Mouse (Mus musculus) G1E (cell line): ENCODE measurements at regions not wholly inside any gene's neighbourhood (a gene's known extent, or its start where the extent isn't known, plus 50 kb on each side); places are given as distances from the start of the nearest gene placed in this dataset.

Experiments
- ATAC-seq: 2 replicates; pipeline ENCODE4 v1.8.0; 2016; ENCODE audit warnings: mild to moderate bottlenecking; ENCODE audit not compliant: insufficient number of reproducible peaks, poor library complexity, low FRiP score, severe bottlenecking; ENCODE audit errors: extremely low read depth
- DNase-seq: peaks from one replicate; pipeline ENCODE4 v3.0.0; 2012; ENCODE audit warnings: low spot score
- H3K27me3 ChIP-seq: 2 replicates; pipeline ENCODE4 v1.6.1; 2012; ENCODE audit warnings: mild to moderate bottlenecking, low read length, inconsistent platforms; ENCODE audit not compliant: insufficient read depth
- H3K36me3 ChIP-seq: replicated peaks from 2 replicates; pipeline ENCODE3; 2012; ENCODE audit warnings: mild to moderate bottlenecking, inconsistent platforms
- H3K4me1 ChIP-seq: 2 replicates; pipeline ENCODE4 v1.6.1; 2012; ENCODE audit warnings: low read depth, low read length, inconsistent platforms, mixed read lengths; ENCODE audit not compliant: insufficient read depth
- H3K4me3 ChIP-seq: 2 replicates; pipeline ENCODE4 v1.5.1; 2012; ENCODE audit warnings: low read depth, mild to moderate bottlenecking, inconsistent platforms, low read length, moderate library complexity, mixed read lengths
- H3K9me3 ChIP-seq: replicated peaks from 2 replicates; pipeline ENCODE4 v1.6.1; 2012; ENCODE audit warnings: inconsistent platforms
- CTCF ChIP-seq: IDR thresholded peaks from 2 replicates; pipeline ENCODE4 v1.5.1; 2012; ENCODE audit warnings: low read depth, low read length, inconsistent platforms, mixed read lengths
- GATA1 ChIP-seq: IDR thresholded peaks from 2 replicates; pipeline ENCODE4 v1.6.1; 2012; ENCODE audit warnings: borderline replicate concordance, low read length, inconsistent platforms, mixed read lengths
- GATA2 ChIP-seq: IDR thresholded peaks from 2 replicates; pipeline ENCODE4 v1.6.1; 2012; ENCODE audit warnings: low read depth, low read length, inconsistent platforms, borderline replicate concordance
- POLR2AphosphoS5 ChIP-seq: IDR thresholded peaks from 2 replicates; pipeline ENCODE4 v1.6.1; 2012; ENCODE audit warnings: low read depth, low read length, inconsistent platforms; ENCODE audit not compliant: insufficient replicate concordance
- TAL1 ChIP-seq: conservative IDR thresholded peaks from 2 replicates; pipeline ENCODE4 v1.6.1; 2012; ENCODE audit warnings: low read depth, low read length, inconsistent platforms, mixed read lengths

DNA sequence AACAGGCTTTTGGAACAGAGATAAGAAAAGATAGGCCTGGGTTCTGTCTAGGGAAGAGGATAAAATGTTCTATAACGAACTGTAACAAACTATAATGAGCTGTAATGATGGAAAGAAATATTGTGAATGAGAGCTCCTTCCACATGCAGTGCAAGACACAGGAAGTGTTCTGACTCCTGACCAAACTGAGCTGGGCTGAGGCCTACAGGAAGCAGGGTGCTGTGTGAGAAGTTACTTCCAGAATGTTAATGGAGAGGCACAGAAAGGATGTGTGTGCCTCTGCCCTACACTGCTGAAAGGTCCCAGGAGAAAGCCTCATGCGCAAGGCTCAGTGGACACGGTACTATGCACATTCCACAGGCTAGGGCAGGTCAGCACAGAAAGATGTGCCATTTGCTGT lies 80.8 kb downstream of the Gm12728 start:
- TF ChIP-seq GATA1 (no peak), CTCF (no peak), TAL1 (no peak), GATA2 (no peak), POLR2AphosphoS5 (no peak)
- no peaks in the 10 kb centered on the region for H3K36me3 ChIP-seq
- ATAC-seq (no peak), DNase-seq (no peak)
- no peaks in the 10 kb centered on the region for H3K4me1 ChIP-seq
- no peak overlapping the region for H3K4me3 ChIP-seq
- H3K27me3 ChIP-seq = no peaks in the 10 kb centered on the region
- H3K9me3 ChIP-seq = peaks cover 21% of the 10 kb centered on the region

DNA sequence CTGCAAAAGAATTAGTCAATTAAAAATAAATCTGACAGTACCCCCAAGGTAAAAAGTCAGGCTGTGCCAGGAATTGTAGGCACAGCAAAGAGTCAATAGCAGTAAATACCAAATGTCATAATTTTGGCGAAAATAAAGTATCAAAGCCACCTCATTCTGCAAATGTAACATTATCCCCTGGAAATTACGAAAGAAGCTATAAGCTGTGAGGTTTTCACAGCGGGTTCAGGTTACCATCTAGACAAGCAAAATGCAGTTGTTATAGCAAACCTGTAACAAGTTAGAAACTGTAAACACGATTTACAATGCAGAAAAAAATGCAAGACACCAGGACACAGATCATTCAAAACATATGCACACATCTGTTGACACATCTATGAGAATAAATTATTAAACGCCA lies 87.6 kb downstream of the Gm12728 start:
- no peaks in the 10 kb centered on the region for H3K36me3 ChIP-seq
- ATAC-seq (no peak), DNase-seq (no peak)
- TF ChIP-seq CTCF = no peak
- no peak for TF ChIP-seq GATA2
- no peak for TF ChIP-seq GATA1
- TF ChIP-seq POLR2AphosphoS5 = no peak
- no peak for TF ChIP-seq TAL1
- no peak overlapping the region for H3K4me3 ChIP-seq
- H3K27me3 ChIP-seq = no peaks in the 10 kb centered on the region
- H3K9me3 ChIP-seq = peaks cover 39% of the 10 kb centered on the region
- H3K4me1 ChIP-seq = no peaks in the 10 kb centered on the region

DNA sequence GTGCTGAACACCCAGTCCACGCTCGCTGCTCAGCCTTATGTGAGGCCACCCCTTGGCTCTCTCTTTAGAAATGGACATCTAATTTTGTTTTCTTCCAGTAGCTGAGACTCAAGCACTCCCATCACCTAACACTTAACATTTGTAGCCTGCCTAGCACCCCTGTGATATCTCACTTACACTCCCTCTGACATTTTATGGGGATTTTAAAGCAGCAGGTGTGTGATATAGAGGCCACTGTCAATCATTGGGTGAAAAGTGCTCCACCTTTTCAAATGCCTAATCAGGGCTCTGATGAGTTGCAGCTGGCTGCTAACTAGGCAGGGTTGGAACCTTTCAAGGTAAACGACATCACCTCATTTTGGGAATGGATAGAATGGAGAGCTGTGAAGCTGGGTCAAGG lies 90.2 kb downstream of the Gm12728 start:
- TF ChIP-seq GATA2 = no peak
- TF ChIP-seq GATA1 = no peak
- no peak for TF ChIP-seq CTCF
- no peak for TF ChIP-seq TAL1
- Histone ChIP-seq H3K9me3 (peaks cover 42% of the 10 kb centered on the region), H3K27me3 (no peaks in the 10 kb centered on the region), H3K4me3 (no peak overlapping the region), H3K4me1 (no peaks in the 10 kb centered on the region), H3K36me3 (no peaks in the 10 kb centered on the region)
- ATAC-seq (no peak), DNase-seq (no peak)

DNA sequence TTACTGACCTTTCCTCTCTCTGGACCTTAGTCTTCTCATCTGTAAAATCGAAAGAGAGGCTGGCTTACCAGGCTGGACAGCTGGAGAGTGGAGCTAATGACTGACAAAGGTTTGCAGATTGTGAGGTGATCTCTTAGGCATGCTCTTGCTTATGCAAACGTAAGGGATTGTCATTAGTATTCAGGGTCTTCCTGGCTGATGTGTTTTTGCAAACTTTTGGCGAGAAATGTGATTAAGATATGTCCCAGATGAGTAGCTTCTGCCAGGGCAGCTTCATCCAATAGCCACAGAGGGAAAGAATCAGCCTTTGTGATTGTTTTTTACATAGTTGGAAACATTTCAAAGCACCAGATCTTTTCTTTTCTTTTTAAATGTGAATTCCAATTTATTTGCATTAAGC lies 95.1 kb downstream of the Gm12728 start:
- no peaks in the 10 kb centered on the region for H3K27me3 ChIP-seq
- no peaks in the 10 kb centered on the region for H3K36me3 ChIP-seq
- H3K4me1 ChIP-seq = no peaks in the 10 kb centered on the region
- no peak overlapping the region for H3K4me3 ChIP-seq
- H3K9me3 ChIP-seq = peaks cover 36% of the 10 kb centered on the region
- no peak for DNase-seq
- no peak for TF ChIP-seq CTCF
- TF ChIP-seq GATA2 = no peak
- no peak for TF ChIP-seq GATA1
- no peak for TF ChIP-seq POLR2AphosphoS5
- TF ChIP-seq TAL1 = no peak
- ATAC-seq = no peak

DNA sequence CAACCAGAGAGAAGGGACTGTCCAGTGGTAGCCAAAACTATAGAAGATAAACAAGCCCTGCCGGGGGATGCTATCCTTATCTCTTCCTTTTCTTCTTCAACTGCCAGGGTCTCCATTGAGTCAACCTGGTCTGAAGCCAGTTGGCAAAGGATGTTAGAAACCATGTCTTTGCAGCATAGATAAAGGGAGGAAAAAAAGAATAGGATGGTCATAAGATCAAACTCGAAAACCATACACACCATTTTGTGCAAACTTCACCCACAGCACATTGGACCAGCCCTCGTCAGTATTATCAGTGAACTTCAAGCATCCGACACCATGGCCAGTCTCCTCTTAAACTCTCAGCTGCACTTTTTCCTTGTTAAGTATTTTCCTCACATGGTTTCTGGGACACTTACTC lies 101.8 kb downstream of the Gm12728 start:
- Histone ChIP-seq H3K36me3 (no peaks in the 10 kb centered on the region), H3K4me1 (no peaks in the 10 kb centered on the region), H3K4me3 (no peak overlapping the region), H3K27me3 (no peaks in the 10 kb centered on the region), H3K9me3 (peaks cover 25% of the 10 kb centered on the region)
- ATAC-seq (no peak), DNase-seq (no peak)
- no peak for TF ChIP-seq TAL1
- TF ChIP-seq POLR2AphosphoS5 = no peak
- TF ChIP-seq GATA1 = no peak
- TF ChIP-seq CTCF = no peak
- no peak for TF ChIP-seq GATA2

DNA sequence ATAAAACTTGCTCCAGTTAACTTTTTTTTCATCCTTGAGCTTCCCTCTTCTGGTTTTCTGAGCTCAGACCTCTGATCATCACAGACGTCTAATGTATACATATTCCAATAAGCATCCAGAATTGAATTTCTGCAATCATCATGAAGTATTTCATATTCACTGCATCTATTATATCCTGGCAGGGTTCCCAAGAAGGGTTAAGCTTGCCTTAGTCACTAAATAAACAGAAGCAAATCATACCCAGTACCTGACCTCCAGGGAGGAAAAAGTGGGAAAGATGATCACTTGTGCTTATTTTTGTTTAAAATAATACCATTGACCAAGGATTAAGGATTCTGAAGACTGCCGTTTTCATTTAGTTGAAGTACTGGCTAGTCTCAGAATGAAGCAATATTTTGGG lies 102.4 kb downstream of the Gm12728 start:
- Histone ChIP-seq H3K36me3 (no peaks in the 10 kb centered on the region), H3K27me3 (no peaks in the 10 kb centered on the region), H3K4me3 (no peak overlapping the region), H3K4me1 (no peaks in the 10 kb centered on the region), H3K9me3 (peaks cover 25% of the 10 kb centered on the region)
- no peak for DNase-seq
- TF ChIP-seq CTCF (no peak), TAL1 (no peak), POLR2AphosphoS5 (no peak), GATA2 (no peak), GATA1 (no peak)
- ATAC-seq = no peak

DNA sequence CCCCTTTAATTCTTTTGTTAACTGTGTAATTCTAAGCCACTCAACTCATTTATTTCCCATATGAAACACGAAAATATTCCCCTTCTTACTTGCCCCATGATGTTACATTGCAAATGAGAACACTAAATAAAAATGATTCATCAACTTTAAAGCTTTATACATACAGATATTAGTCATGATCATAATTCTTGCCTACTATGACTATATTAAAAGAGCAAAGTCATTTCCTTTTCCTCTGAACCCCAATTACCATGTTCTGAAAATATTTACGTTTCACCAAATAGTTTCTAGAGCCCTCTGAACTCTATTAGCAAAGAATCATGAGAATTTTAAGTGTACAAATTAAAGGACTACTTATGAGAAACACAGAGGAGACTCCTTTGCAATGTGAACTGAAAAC lies 105.4 kb downstream of the Gm12728 start:
- Histone ChIP-seq H3K9me3 (peaks cover 23% of the 10 kb centered on the region), H3K4me1 (no peaks in the 10 kb centered on the region), H3K27me3 (no peaks in the 10 kb centered on the region), H3K36me3 (no peaks in the 10 kb centered on the region), H3K4me3 (no peak overlapping the region)
- TF ChIP-seq GATA2 (no peak), CTCF (no peak), TAL1 (no peak), GATA1 (no peak), POLR2AphosphoS5 (no peak)
- DNase-seq = no peak
- ATAC-seq = no peak
